Mouse (Mus musculus): ENCODE data around the gene Prss53. TPM values are rescaled to one million over a fixed set of nuclear protein-coding genes. Genes with fewer than 3 reads are reported as not detected.
"Not testable (repeated sequence)": the region's sequence is repeated elsewhere in the genome, so short reads cannot be mapped to it uniquely, and the experiment has no call there.

The Prss53 gene
- polyA plus RNA-seq, 1 experiment from 2014 or later = 0.81 TPM

GRCm38 (mm10) chr7:127899997-127900396 lies 9.2 kb upstream of the Prss53 start:
- H3K36me3 ChIP-seq (ENCODE audit: control insufficient read depth, insufficient read depth, low read length) = no peaks in the 10 kb centered on the region
- no peak for ATAC-seq
- H3K27ac ChIP-seq (ENCODE audit: low read depth, low read length) = no peak overlapping the region
- no peaks in the 10 kb centered on the region for H3K27me3 ChIP-seq (replicated peaks; ENCODE audit: control insufficient read depth, insufficient read depth, low read length)
- H3K4me1 ChIP-seq (ENCODE audit: control insufficient read depth, insufficient read depth, low read depth, low read length) = peaks cover 6% of the 10 kb centered on the region
- 52% methylated on average over 7 of the region's 7 CpGs for WGBS
- H3K4me2 ChIP-seq (ENCODE audit: low read length) = no peak overlapping the region
- H3K4me3 ChIP-seq (ENCODE audit: low read length) = no peak overlapping the region
- no peak overlapping the region for H3K9ac ChIP-seq (ENCODE audit: low read depth, low read length)
- no peaks in the 10 kb centered on the region for H3K9me3 ChIP-seq (ENCODE audit: control insufficient read depth, low read length)

GRCm38 (mm10) chr7:127898179-127898956 lies 7.6 kb upstream of the Prss53 start:
- Histone ChIP-seq H3K36me3 (ENCODE audit: control insufficient read depth, insufficient read depth, low read length) (no peaks in the 10 kb centered on the region), H3K9me3 (ENCODE audit: control insufficient read depth, low read length) (no peaks in the 10 kb centered on the region), H3K4me3 (ENCODE audit: low read length) (no peak overlapping the region), H3K27me3 (replicated peaks; ENCODE audit: control insufficient read depth, insufficient read depth, low read length) (no peaks in the 10 kb centered on the region), H3K9ac (ENCODE audit: low read depth, low read length) (no peak overlapping the region), H3K27ac (ENCODE audit: low read depth, low read length) (no peak overlapping the region), H3K4me2 (ENCODE audit: low read length) (no peak overlapping the region), H3K4me1 (ENCODE audit: control insufficient read depth, insufficient read depth, low read depth, low read length) (peaks cover 7% of the 10 kb centered on the region)
- no peak for ATAC-seq
- WGBS = 38% methylated on average over 10 of the region's 10 CpGs

- H3K4me3 ChIP-seq (ENCODE audit: low read length) = no peak overlapping the region
- H3K36me3 ChIP-seq (ENCODE audit: control insufficient read depth, insufficient read depth, low read length) = no peaks in the 10 kb centered on the region
- ATAC-seq = no peak
- WGBS = 90% methylated on average over 7 of the region's 7 CpGs
- H3K4me1 ChIP-seq (ENCODE audit: control insufficient read depth, insufficient read depth, low read depth, low read length) = peaks cover 7% of the 10 kb centered on the region
- no peak overlapping the region for H3K27ac ChIP-seq (ENCODE audit: low read depth, low read length)
- no peak overlapping the region for H3K4me2 ChIP-seq (ENCODE audit: low read length)
- H3K9ac ChIP-seq (ENCODE audit: low read depth, low read length) = no peak overlapping the region
- H3K9me3 ChIP-seq (ENCODE audit: control insufficient read depth, low read length) = no peaks in the 10 kb centered on the region
- no peaks in the 10 kb centered on the region for H3K27me3 ChIP-seq (replicated peaks; ENCODE audit: control insufficient read depth, insufficient read depth, low read length)
Measured at GRCm38 (mm10) chr7:127897542-127897941, 6.8 kb upstream of the Prss53 start.

GRCm38 (mm10) chr7:127896384-127896783 lies 5.6 kb upstream of the Prss53 start:
- peaks cover 7% of the 10 kb centered on the region for H3K4me1 ChIP-seq (ENCODE audit: control insufficient read depth, insufficient read depth, low read depth, low read length)
- H3K4me3 ChIP-seq (ENCODE audit: low read length) = no peak overlapping the region
- H3K27ac ChIP-seq (ENCODE audit: low read depth, low read length) = no peak overlapping the region
- no peak overlapping the region for H3K4me2 ChIP-seq (ENCODE audit: low read length)
- no peaks in the 10 kb centered on the region for H3K27me3 ChIP-seq (replicated peaks; ENCODE audit: control insufficient read depth, insufficient read depth, low read length)
- no peak overlapping the region for H3K9ac ChIP-seq (ENCODE audit: low read depth, low read length)
- no peaks in the 10 kb centered on the region for H3K9me3 ChIP-seq (ENCODE audit: control insufficient read depth, low read length)
- 61% methylated on average over 13 of the region's 13 CpGs for WGBS
- no peak for ATAC-seq
- H3K36me3 ChIP-seq (ENCODE audit: control insufficient read depth, insufficient read depth, low read length) = no peaks in the 10 kb centered on the region

GRCm38 (mm10) chr7:127895891-127896290 lies 5.1 kb upstream of the Prss53 start:
- H3K27me3 ChIP-seq (replicated peaks; ENCODE audit: control insufficient read depth, insufficient read depth, low read length); H3K9ac ChIP-seq (ENCODE audit: low read depth, low read length); H3K36me3 ChIP-seq (ENCODE audit: control insufficient read depth, insufficient read depth, low read length); H3K9me3 ChIP-seq (ENCODE audit: control insufficient read depth, low read length); H3K4me1 ChIP-seq (ENCODE audit: control insufficient read depth, insufficient read depth, low read depth, low read length); H3K27ac ChIP-seq (ENCODE audit: low read depth, low read length): not testable (repeated sequence)
- 72% methylated on average over 7 of the region's 7 CpGs for WGBS
- peak; percentile 10 for ATAC-seq
- Histone ChIP-seq H3K4me3 (ENCODE audit: low read length) (peak overlapping the region; percentile 79), H3K4me2 (ENCODE audit: low read length) (peak overlapping the region; percentile 88)

- 0% methylated on average over 26 of the region's 26 CpGs for WGBS
- peak within 1 kb of the TSS; percentile 80 for H3K27ac ChIP-seq (ENCODE audit: low read depth, low read length)
- ATAC-seq = peak; percentile 98
- H3K27me3 ChIP-seq (replicated peaks; ENCODE audit: control insufficient read depth, insufficient read depth, low read length) = no peaks in the 10 kb centered on the region
- peaks cover 7% of the 10 kb centered on the region for H3K4me1 ChIP-seq (ENCODE audit: control insufficient read depth, insufficient read depth, low read depth, low read length)
- peak within 1 kb of the TSS; percentile 75 for H3K9ac ChIP-seq (ENCODE audit: low read depth, low read length)
- H3K36me3 ChIP-seq (ENCODE audit: control insufficient read depth, insufficient read depth, low read length) = no peaks in the 10 kb centered on the region
- H3K4me3 ChIP-seq (ENCODE audit: low read length) = peak within 1 kb of the TSS; percentile 79
- no peaks in the 10 kb centered on the region for H3K9me3 ChIP-seq (ENCODE audit: control insufficient read depth, low read length)
- H3K4me2 ChIP-seq (ENCODE audit: low read length) = peak within 1 kb of the TSS; percentile 88
Measured at GRCm38 (mm10) chr7:127895442-127895841, 4.7 kb upstream of the Prss53 start, which contains the start of the genes Gm21974 and Vkorc1. Gene Gm21974 (minus strand): TSS chr7:127895454. Gene Vkorc1 (minus strand): TSS chr7:127895617.

GRCm38 (mm10) chr7:127894480-127894879 lies 3.7 kb upstream of the Prss53 start:
- H3K4me2 ChIP-seq (ENCODE audit: low read length) = peak overlapping the region; percentile 88
- H3K4me3 ChIP-seq (ENCODE audit: low read length) = peak overlapping the region; percentile 79
- H3K9ac ChIP-seq (ENCODE audit: low read depth, low read length) = peak overlapping the region; percentile 75; the same call in 1 of the 2 replicates
- peaks cover 4% of the 10 kb centered on the region; the same call in 1 of the 2 replicates for H3K36me3 ChIP-seq (ENCODE audit: control insufficient read depth, insufficient read depth, low read length)
- no peaks in the 10 kb centered on the region for H3K9me3 ChIP-seq (ENCODE audit: control insufficient read depth, low read length)
- 85% methylated on average over 5 of the region's 5 CpGs for WGBS
- no peak overlapping the region for H3K27ac ChIP-seq (ENCODE audit: low read depth, low read length)
- no peaks in the 10 kb centered on the region for H3K27me3 ChIP-seq (replicated peaks; ENCODE audit: control insufficient read depth, insufficient read depth, low read length)
- H3K4me1 ChIP-seq (ENCODE audit: control insufficient read depth, insufficient read depth, low read depth, low read length) = peaks cover 7% of the 10 kb centered on the region
- no peak for ATAC-seq

GRCm38 (mm10) chr7:127888821-127889220 lies 1.9 kb downstream of the Prss53 start:
- H3K36me3 ChIP-seq (ENCODE audit: control insufficient read depth, insufficient read depth, low read length) = peaks cover 35% of the 10 kb centered on the region
- H3K27ac ChIP-seq (ENCODE audit: low read depth, low read length) = no peak overlapping the region
- no peak for ATAC-seq
- 82% methylated on average over 3 of the region's 3 CpGs for WGBS
- H3K9ac ChIP-seq (ENCODE audit: low read depth, low read length) = no peak overlapping the region
- H3K4me3 ChIP-seq (ENCODE audit: low read length) = no peak overlapping the region
- peaks cover 5% of the 10 kb centered on the region for H3K4me1 ChIP-seq (ENCODE audit: control insufficient read depth, insufficient read depth, low read depth, low read length)
- no peaks in the 10 kb centered on the region for H3K27me3 ChIP-seq (replicated peaks; ENCODE audit: control insufficient read depth, insufficient read depth, low read length)
- H3K9me3 ChIP-seq (ENCODE audit: control insufficient read depth, low read length) = no peaks in the 10 kb centered on the region
- H3K4me2 ChIP-seq (ENCODE audit: low read length) = no peak overlapping the region

- Histone ChIP-seq H3K9ac (ENCODE audit: low read depth, low read length) (no peak overlapping the region), H3K36me3 (ENCODE audit: control insufficient read depth, insufficient read depth, low read length) (peaks cover 43% of the 10 kb centered on the region), H3K27ac (ENCODE audit: low read depth, low read length) (no peak overlapping the region), H3K4me1 (ENCODE audit: control insufficient read depth, insufficient read depth, low read depth, low read length) (peaks cover 8% of the 10 kb centered on the region), H3K27me3 (replicated peaks; ENCODE audit: control insufficient read depth, insufficient read depth, low read length) (no peaks in the 10 kb centered on the region), H3K9me3 (ENCODE audit: control insufficient read depth, low read length) (no peaks in the 10 kb centered on the region), H3K4me3 (ENCODE audit: low read length) (no peak overlapping the region), H3K4me2 (ENCODE audit: low read length) (no peak overlapping the region)
- WGBS = 85% methylated on average over 3 of the region's 3 CpGs
- ATAC-seq = no peak
Measured at GRCm38 (mm10) chr7:127887781-127888180, 3.0 kb downstream of the Prss53 start.
